Mouse (Mus musculus) CH12.LX (cell line): ENCODE data around the gene Neil1. TPM values are rescaled to one million over a fixed set of nuclear protein-coding genes. Genes with fewer than 3 reads are reported as not detected.

ENCODE experiments used
- DNase-seq: peaks from one replicate; pipeline ENCODE4 v3.0.0-alpha.2; 2013; ENCODE audit errors: extremely low read depth
- H3K27ac ChIP-seq: 2 replicates; pipeline ENCODE4 v1.5.1; 2012; ENCODE audit warnings: low read depth, mild to moderate bottlenecking, control low read depth, moderate library complexity; ENCODE audit not compliant: insufficient read depth
- H3K27me3 ChIP-seq: replicated peaks from 2 replicates; pipeline ENCODE3; 2012; ENCODE audit warnings: inconsistent platforms
- H3K36me3 ChIP-seq, 2 experiments: replicated peaks in 1 of 2; 2 replicates each; pipeline versions ENCODE3 to v1.6.1; 2012; ENCODE audit warnings: inconsistent platforms in 1 of 2, low read length in 1 of 2, mild to moderate bottlenecking in 1 of 2, mixed read lengths in 1 of 2, moderate library complexity in 1 of 2; ENCODE audit not compliant: control insufficient read depth in 1 of 2, insufficient read depth in 1 of 2
- H3K4me1 ChIP-seq, 2 experiments: 2 replicates each; pipeline ENCODE4 v1.6.1; 2012; ENCODE audit warnings: inconsistent platforms in 1 of 2, moderate library complexity in 1 of 2; ENCODE audit not compliant: insufficient read depth in 2 of 2, control insufficient read depth in 1 of 2
- H3K4me2 ChIP-seq: 2 replicates; pipeline ENCODE4 v1.6.1; 2012; ENCODE audit warnings: low read depth, mild to moderate bottlenecking, control low read depth; ENCODE audit not compliant: poor library complexity, insufficient read depth, severe bottlenecking
- H3K4me3 ChIP-seq, 3 experiments: fragments of 150-350 bp in 1 of 3; sonication (generic) in 1 of 3; replicated peaks in 1 of 3; 2 replicates each; pipeline versions ENCODE3 to v1.5.1; 2011 to 2012; ENCODE audit warnings: low read depth in 2 of 3, low read length in 2 of 3, mild to moderate bottlenecking in 2 of 3, moderate library complexity in 2 of 3, control low read depth in 1 of 3, improper control_type of control experiment in 1 of 3, inconsistent platforms in 1 of 3, mixed read lengths in 1 of 3; ENCODE audit not compliant: poor library complexity in 1 of 3
- H3K79me2 ChIP-seq: replicated peaks from 2 replicates; pipeline ENCODE4 v1.6.1; 2012; ENCODE audit warnings: mild to moderate bottlenecking, moderate library complexity; ENCODE audit not compliant: control insufficient read depth, poor library complexity, insufficient read depth, severe bottlenecking; ENCODE audit errors: extremely low read depth
- H3K9ac ChIP-seq: 2 replicates; pipeline ENCODE4 v1.6.1; 2012; ENCODE audit warnings: low read depth, mild to moderate bottlenecking, control low read depth, moderate library complexity; ENCODE audit not compliant: insufficient read depth
- H3K9me3 ChIP-seq: replicated peaks from 2 replicates; pipeline ENCODE3; 2012; ENCODE audit warnings: low read length, inconsistent platforms, mixed read lengths
- BHLHE40 ChIP-seq: IDR thresholded peaks from 2 replicates; pipeline ENCODE4 v1.6.1; 2011; ENCODE audit warnings: mild to moderate bottlenecking, low read depth, low read length, improper control_type of control experiment
- CHD1 ChIP-seq: IDR thresholded peaks from 2 replicates; pipeline ENCODE4 v1.6.1; 2012; ENCODE audit warnings: low read depth, low read length, improper control_type of control experiment, inconsistent platforms
- CTCF ChIP-seq, 2 experiments: IDR thresholded peaks in 1 of 2; conservative IDR thresholded peaks in 1 of 2; 2 replicates each; pipeline ENCODE4 v1.5.1; 2011 to 2012; ENCODE audit warnings: low read depth in 2 of 2, low read length in 2 of 2, improper control_type of control experiment in 1 of 2, inconsistent platforms in 1 of 2, mild to moderate bottlenecking in 1 of 2, moderate library complexity in 1 of 2
- EP300 ChIP-seq: IDR thresholded peaks from 2 replicates; pipeline ENCODE4 v1.6.1; 2011; ENCODE audit warnings: low read length, improper control_type of control experiment
- ETS1 ChIP-seq: conservative IDR thresholded peaks from 2 replicates; pipeline ENCODE4 v1.6.1; 2012; ENCODE audit warnings: low read depth, mild to moderate bottlenecking, inconsistent platforms, low read length, improper control_type of control experiment, moderate library complexity
- JUND ChIP-seq: conservative IDR thresholded peaks from 2 replicates; pipeline ENCODE4 v1.6.1; 2011; ENCODE audit warnings: low read depth, low read length, improper control_type of control experiment
- MAZ ChIP-seq: IDR thresholded peaks from 2 replicates; pipeline ENCODE4 v1.6.1; 2012; ENCODE audit warnings: low read depth, mild to moderate bottlenecking, inconsistent platforms, low read length, improper control_type of control experiment, moderate library complexity
- MEF2A ChIP-seq: IDR thresholded peaks from 2 replicates; pipeline ENCODE4 v1.6.1; 2014; ENCODE audit warnings: low read depth, mild to moderate bottlenecking, inconsistent platforms, low read length, improper control_type of control experiment, borderline replicate concordance
- NRF1 ChIP-seq: IDR thresholded peaks from 2 replicates; pipeline ENCODE4 v1.6.1; 2014; ENCODE audit warnings: low read depth, mild to moderate bottlenecking, inconsistent platforms, low read length, improper control_type of control experiment, moderate library complexity
- PAX5 ChIP-seq: IDR thresholded peaks from 2 replicates; pipeline ENCODE4 v1.6.1; 2012; ENCODE audit warnings: low read length, inconsistent platforms, mixed read lengths
- POLR2A ChIP-seq: IDR thresholded peaks from 2 replicates; pipeline ENCODE4 v1.6.1; 2011; ENCODE audit warnings: low read depth, mild to moderate bottlenecking, improper control_type of control experiment, low read length
- TBP ChIP-seq: conservative IDR thresholded peaks from 2 replicates; pipeline ENCODE4 v1.6.1; 2011; ENCODE audit warnings: low read depth, low read length, improper control_type of control experiment
- TCF12 ChIP-seq: IDR thresholded peaks from 2 replicates; pipeline ENCODE4 v1.6.1; 2014; ENCODE audit warnings: low read depth, mild to moderate bottlenecking, inconsistent platforms, low read length, improper control_type of control experiment
- UBTF ChIP-seq: IDR thresholded peaks from 2 replicates; pipeline ENCODE4 v1.6.1; 2012; ENCODE audit warnings: low read depth, mild to moderate bottlenecking, inconsistent platforms, low read length, improper control_type of control experiment, moderate library complexity
- USF1 ChIP-seq: IDR thresholded peaks from 2 replicates; pipeline ENCODE4 v1.6.1; 2014; ENCODE audit warnings: low read depth, mild to moderate bottlenecking, inconsistent platforms, low read length, improper control_type of control experiment
- ZKSCAN1 ChIP-seq: IDR thresholded peaks from 2 replicates; pipeline ENCODE4 v1.6.1; 2012; ENCODE audit warnings: low read depth, inconsistent platforms, low read length, improper control_type of control experiment, borderline replicate concordance
- ZMIZ1 ChIP-seq: IDR thresholded peaks from 2 replicates; pipeline ENCODE4 v1.6.1; 2012; ENCODE audit warnings: low read depth, mild to moderate bottlenecking, inconsistent platforms, low read length, improper control_type of control experiment
- dilution Hi-C: fragments of 300-500 bp; cut with MboI; formaldehyde crosslinking; loops from 2 replicates; pipeline ENCODE4 v1.14.3; 2020; ENCODE audit warnings: low sequenced_read_pairs; ENCODE audit not compliant: extremely low pct_unique_long_range_greater_than_20kb, extremely low pct_ligation_motif_present
- in situ Hi-C: fragments of 300-500 bp; cut with MboI; formaldehyde crosslinking; loops from 3 replicates; pipeline ENCODE4 v1.14.3; 2019; ENCODE audit warnings: low sequenced_read_pairs, low pct_ligation_motif_present, low pct_unique_long_range_greater_than_20kb, mixed read lengths
- polyA plus RNA-seq: library from polyadenylated mRNA; unstranded; fragments of >175 nt; gene quantifications from 2 replicates; pipeline ENCODE4 v1.2.1, GENCODE M21; 2012; ENCODE audit warnings: low read depth; ENCODE audit not compliant: insufficient read length
- total RNA-seq, 2 experiments: library from RNA; depleted of rRNA; stranded (reverse); fragments of 300-350 nt in 1 of 2; fragments of >200 nt in 1 of 2; gene quantifications; 2 replicates each; pipeline ENCODE4 v1.2.3; 2012 to 2014

Gene Neil1
- total and polyA plus RNA-seq, 3 experiments: 0.13 to 0.21 TPM; not detected in 1

GRCm38 (mm10) chr9:57196708-57197107, 48.6 kb upstream of the Neil1 start:
- TF ChIP-seq ZMIZ1 (no peak), ZKSCAN1 (no peak), PAX5 (no peak), NRF1 (no peak), MAZ (no peak), MEF2A (no peak), USF1 (no peak), TBP (no peak), UBTF (no peak), ETS1 (no peak), CHD1 (no peak), JUND (no peak), CTCF (conservative IDR thresholded peaks at IDR 0.05 in 1 of 2, IDR thresholded peaks at IDR 0.05 in 1 of 2; ENCODE audit: low read depth in 2 of 2, low read length in 2 of 2) (no peak), TCF12 (no peak), POLR2A (no peak)
- no peaks in the 10 kb centered on the region for H3K9me3 ChIP-seq

GRCm38 (mm10) chr9:57168411-57168810, 20.3 kb upstream of the Neil1 start:
- Histone ChIP-seq H3K4me2 (no peak overlapping the region), H3K4me3 (no peak overlapping the region), H3K27ac (no peak overlapping the region), H3K79me2 (no peaks in the 10 kb centered on the region), H3K36me3 (no peaks in the 10 kb centered on the region), H3K27me3 (peaks cover 4% of the 10 kb centered on the region), H3K9me3 (peaks cover 2% of the 10 kb centered on the region), H3K4me1 (no peaks in the 10 kb centered on the region), H3K9ac (no peak overlapping the region)
- DNase-seq: no peak
- dilution Hi-C loops (no loop called here), in situ Hi-C loops (no loop called here)
- no peak for TF ChIP-seq EP300
- TF ChIP-seq BHLHE40: no peak
- no peak for TF ChIP-seq ETS1
- no peak for TF ChIP-seq CHD1
- TF ChIP-seq, all 38 proteins: peak for 0

More at GRCm38 (mm10) chr9:57196708-57197107, 48.6 kb upstream of the Neil1 start:
- Histone ChIP-seq H3K27me3 (no peaks in the 10 kb centered on the region), H3K79me2 (no peaks in the 10 kb centered on the region), H3K9ac (no peak overlapping the region), H3K36me3 (no peaks in the 10 kb centered on the region), H3K4me2 (no peak overlapping the region), H3K27ac (no peak overlapping the region), H3K4me1 (no peaks in the 10 kb centered on the region), H3K4me3 (no peak overlapping the region)
- DNase-seq: no peak
- in situ Hi-C loops: no loop called here
- dilution Hi-C loops: no loop called here
